Comparison of ENCODE assay signal across 17 mouse cellular contexts in genomic region chr6:94686048-94686447, GRCm38 (mm10). TPM values are rescaled to one million over a fixed set of nuclear protein-coding genes. Genes with fewer than 3 reads are reported as not detected.
DNase-seq lines count a peak whose midpoint lies in the region; ATAC-seq and TF ChIP-seq lines count a peak whose summit lies in the region.
"Had no signal": no experiment of that assay in that cellular context is flagged by ENCODE, and none has a peak within 500 bp of the region (broad histone marks: within the 10 kb centered on the region; RNA-seq: fewer than 3 reads in every experiment).

No protein-coding gene starts in this region.

- no peak overlapping the region for H3K4me3 ChIP-seq in heart, adult 2 months
- no peak overlapping the region; the same call in 1 of the 2 replicates for H3K4me3 ChIP-seq in G1E (ENCODE audit: low read depth, low read length)
- no peak overlapping the region for H3K4me3 ChIP-seq in embryonic fibroblast, embryonic 13.5 days (ENCODE audit: insufficient read depth, low read length)
- H3K4me3 ChIP-seq in liver, embryonic 14.5 days (ENCODE audit: insufficient read depth in 1 of 2, low read depth in 2 of 2, low read length in 2 of 2): no peak overlapping the region
- H3K4me3 ChIP-seq: heart, embryonic 15.5 days; hindbrain, embryonic 13.5 days; midbrain, embryonic 13.5 days; myocyte had no signal

- 47% methylated on average over 6 of the region's 6 CpGs for WGBS in heart, adult 2 months
- WGBS in liver, embryonic 14.5 days (ENCODE audit: insufficient replicate concordance): 24% methylated on average over 6 of the region's 6 CpGs

- ATAC-seq in G1E (ENCODE audit: extremely low read depth, insufficient number of reproducible peaks, low FRiP score, poor library complexity, severe bottlenecking): peak; percentile 82
- peak; percentile 80 for ATAC-seq in liver, embryonic 14.5 days (ENCODE audit: insufficient read depth)
- no peak for ATAC-seq in megakaryocyte, adult 5-6 weeks (ENCODE audit: poor library complexity, severe bottlenecking)
- ATAC-seq: midbrain, embryonic 13.5 days had no signal

- H3K4me2 ChIP-seq in liver, embryonic 14.5 days (ENCODE audit: low read depth): peak overlapping the region; percentile 18; the same call in 1 of the 2 replicates
- H3K4me2 ChIP-seq: midbrain, embryonic 13.5 days had no signal

- DNase-seq in heart, adult 2 months: no peak
- DNase-seq in heart, postnatal 10 days: no peak
- peak; percentile 65 for DNase-seq in G1E (ENCODE audit: low spot score)
- DNase-seq in liver, embryonic 14.5 days (ENCODE audit: low read depth in 3 of 3, low spot score in 3 of 3): peak; percentile 20 to 38 (median 36)
- DNase-seq in lung, adult 18-20 months: no peak
- DNase-seq in thymus, postnatal 14 days: no peak
- DNase-seq: heart, adult 18-20 months; kidney, adult 2 months; kidney, postnatal 14 days; lung, postnatal 14 days; right cerebral cortex, postnatal 4 days had no signal

- peaks cover 3% of the 10 kb centered on the region for H3K79me2 ChIP-seq in heart, adult 2 months (replicated peaks; ENCODE audit: control insufficient read depth, insufficient read depth, low read length)

- H3K9me3 ChIP-seq in G1E (replicated peaks): no peaks in the 10 kb centered on the region
- H3K9me3 ChIP-seq in liver, embryonic 14.5 days (ENCODE audit: control insufficient read depth, low read length): no peaks in the 10 kb centered on the region
- H3K9me3 ChIP-seq: heart, embryonic 15.5 days; hindbrain, embryonic 13.5 days; midbrain, embryonic 13.5 days had no signal

- no peak for TF ChIP-seq EP300 in heart, adult 2 months (IDR thresholded peaks at IDR 0.05; ENCODE audit: insufficient read depth, low read depth, low read length)
- TF ChIP-seq EP300 in liver, embryonic 14.5 days (IDR thresholded peaks at IDR 0.05; ENCODE audit: low read depth): peak; percentile 74

- peaks cover 12% of the 10 kb centered on the region for H3K36me3 ChIP-seq in heart, adult 2 months (ENCODE audit: control insufficient read depth, insufficient read depth, low read length)
- peaks cover 10% of the 10 kb centered on the region for H3K36me3 ChIP-seq in G1E (replicated peaks)
- H3K36me3 ChIP-seq in liver, embryonic 14.5 days (replicated peaks; ENCODE audit: control insufficient read depth, insufficient read depth, low read depth): no peaks in the 10 kb centered on the region
- H3K36me3 ChIP-seq: heart, embryonic 15.5 days; hindbrain, embryonic 13.5 days; midbrain, embryonic 13.5 days had no signal

- no peak overlapping the region for H3K9ac ChIP-seq in heart, adult 2 months (ENCODE audit: low read depth, low read length)
- no peak overlapping the region for H3K9ac ChIP-seq in liver, embryonic 14.5 days (replicated peaks)
- H3K9ac ChIP-seq: heart, embryonic 15.5 days; hindbrain, embryonic 13.5 days; midbrain, embryonic 13.5 days had no signal

- no peak for TF ChIP-seq POLR2A in heart, adult 2 months (IDR thresholded peaks at IDR 0.05; ENCODE audit: insufficient read depth, low read depth, low read length)
- no peak for TF ChIP-seq POLR2A in embryonic fibroblast, embryonic 13.5 days (IDR thresholded peaks at IDR 0.05; ENCODE audit: low read depth, low read length)

- TF ChIP-seq CTCF in heart, adult 2 months (IDR thresholded peaks at IDR 0.05): no peak
- no peak for TF ChIP-seq CTCF in G1E (IDR thresholded peaks at IDR 0.05; ENCODE audit: low read depth, low read length)
- TF ChIP-seq CTCF in embryonic fibroblast, embryonic 13.5 days (IDR thresholded peaks at IDR 0.05; ENCODE audit: borderline replicate concordance, insufficient read depth, low read length): no peak
- no peak for TF ChIP-seq CTCF in liver, embryonic 14.5 days (IDR thresholded peaks at IDR 0.05; ENCODE audit: low read depth)

- no peaks in the 10 kb centered on the region for H3K27me3 ChIP-seq in heart, adult 2 months (ENCODE audit: control insufficient read depth, insufficient read depth, low read length)
- peaks cover 4% of the 10 kb centered on the region; the same call in 1 of the 2 replicates for H3K27me3 ChIP-seq in G1E (ENCODE audit: insufficient read depth, low read length)
- no peaks in the 10 kb centered on the region for H3K27me3 ChIP-seq in liver, embryonic 14.5 days (ENCODE audit: control insufficient read depth, insufficient read depth, low read length)
- H3K27me3 ChIP-seq: heart, embryonic 15.5 days; hindbrain, embryonic 13.5 days; midbrain, embryonic 13.5 days had no signal

- intact Hi-C loops in heart, adult 2 months (cut with DNase I): no loop called here
- intact Hi-C loops in heart, postnatal 10 days (cut with DNase I): no loop called here

- H3K27ac ChIP-seq in heart, adult 2 months: peak overlapping the region; percentile 71
- peak overlapping the region; percentile 55 for H3K27ac ChIP-seq in embryonic fibroblast, embryonic 13.5 days (ENCODE audit: insufficient read depth, low read length)
- no peak overlapping the region for H3K27ac ChIP-seq in liver, embryonic 14.5 days
- H3K27ac ChIP-seq: hindbrain, embryonic 13.5 days; midbrain, embryonic 13.5 days had no signal

- H3K4me1 ChIP-seq in heart, adult 2 months (ENCODE audit: control insufficient read depth, insufficient read depth, low read length): peaks cover 27% of the 10 kb centered on the region
- H3K4me1 ChIP-seq in G1E (ENCODE audit: insufficient read depth, low read depth, low read length): peaks cover 86% of the 10 kb centered on the region
- H3K4me1 ChIP-seq in embryonic fibroblast, embryonic 13.5 days (ENCODE audit: control insufficient read depth, insufficient read depth, low read length): peaks cover 35% of the 10 kb centered on the region
- peaks cover 7 to 46% of the 10 kb centered on the region in 2 experiments; a peak in 3 of 4 replicates for H3K4me1 ChIP-seq in liver, embryonic 14.5 days (replicated peaks; ENCODE audit: control insufficient read depth in 2 of 2, insufficient read depth in 2 of 2, low read length in 1 of 2)

RNA-seq across cellular contexts. Expression of gene Lrig1, which starts 13.9 kb away (rescaled TPM):
- total RNA-seq in heart, adult 2 months (2021): 10 to 100 TPM; 30.4 to 32.7 TPM
- polyA plus RNA-seq in heart, adult 2 months (2012; rRNA removed): 23.3 and 35.5 TPM in 2 replicates
- total RNA-seq in heart, postnatal 10 days (2021): 10 to 100 TPM; 27.3 to 27.7 TPM
- 19.8 and 23.6 TPM in 2 replicates for total RNA-seq in G1E (2014; fragmentation: Nextera tagmentation)
- 9.7 and 12.0 TPM in 2 replicates for total RNA-seq in G1E (2017)
- 5.9 and 7.0 TPM in 2 replicates for polyA plus RNA-seq in G1E (2012)
- 34.6 and 44.5 TPM in 2 replicates for polyA plus RNA-seq in embryonic fibroblast, embryonic 13.5 days (2011; ENCODE audit: insufficient read length, low read depth, missing spikeins)
- polyA plus RNA-seq in liver, embryonic 14.5 days (2012; rRNA removed): 2.7 TPM in 2 replicates
- 1.7 and 2.8 TPM in 2 replicates for polyA plus RNA-seq in liver, embryonic 14.5 days (2014; fragmentation: Nextera tagmentation; extraction: Ambion mirVana)
- total RNA-seq in megakaryocyte, adult 5-6 weeks (2015): 0.50 TPM in 1 of 2 replicates, not detected in the other
- 0.04 TPM in 2 replicates for total RNA-seq in megakaryocyte, adult 5-6 weeks (2017)

Comparison
In these comparisons a context has a peak if more than half of its experiments do, and no peak if none do; other contexts are left out.
1. DNase-seq: peak in G1E (single experiment) and liver, embryonic 14.5 days (3 of 3); none in heart, adult 2 months (0 of 2), heart, postnatal 10 days (0 of 2), lung, adult 18-20 months (0 of 2) and thymus, postnatal 14 days (single experiment).
2. RNA of gene Lrig1, which starts 13.9 kb away (total RNA-seq): 30.4 to 32.7 TPM in heart, adult 2 months, 27.3 to 27.7 TPM in heart, postnatal 10 days and 9.7 to 23.6 TPM in G1E; 0.04 to 0.50 TPM in megakaryocyte, adult 5-6 weeks; every median in the first group is over 4 times any median in the second.